Mouse (Mus musculus) cerebellum, adult 2 months (tissue): ENCODE measurements at regions not wholly inside any gene's neighbourhood (a gene's known extent, or its start where the extent isn't known, plus 50 kb on each side); places are given as distances from the start of the nearest gene placed in this dataset.
A peak's percentile ranks its signal among the peaks of the same experiment; 100 is the strongest.

ENCODE experiments used
- DNase-seq, 2 experiments: peaks; one replicate each; pipeline ENCODE4 v3.0.0; 2021
- H3K27ac ChIP-seq: fragments of 200-500 bp; 2 replicates; pipeline ENCODE4 v1.5.1; 2012; ENCODE audit warnings: low read length, control low read depth, inconsistent platforms; ENCODE audit not compliant: insufficient read depth
- H3K27me3 ChIP-seq: fragments of 200-500 bp; 2 replicates; pipeline ENCODE4 v1.6.1; 2012; ENCODE audit warnings: inconsistent platforms, mild to moderate bottlenecking, low read length, moderate library complexity; ENCODE audit not compliant: control insufficient read depth, insufficient read depth
- H3K4me1 ChIP-seq: fragments of 200-500 bp; 2 replicates; pipeline ENCODE4 v1.6.1; 2011; ENCODE audit warnings: low read length; ENCODE audit not compliant: control insufficient read depth, insufficient read depth
- H3K4me3 ChIP-seq: fragments of 200-500 bp; replicated peaks from 2 replicates; pipeline ENCODE3; 2011; ENCODE audit warnings: mild to moderate bottlenecking, low read depth, low read length, control low read depth; ENCODE audit not compliant: insufficient read depth
- CTCF ChIP-seq: fragments of 200-500 bp; IDR thresholded peaks from 2 replicates; pipeline ENCODE4 v1.5.1; 2011; ENCODE audit warnings: low read depth, mild to moderate bottlenecking, control low read depth, low read length, moderate library complexity, borderline replicate concordance; ENCODE audit not compliant: insufficient read depth
- POLR2A ChIP-seq: fragments of 200-500 bp; IDR thresholded peaks from 2 replicates; pipeline ENCODE4 v1.6.1; 2011; ENCODE audit warnings: low read length, control low read depth, borderline replicate concordance; ENCODE audit not compliant: insufficient read depth
- WGBS: fragments of 180-500 bp; shearing (Covaris S2); methylation state at CpG from one replicate; pipeline ENCODE4 v1.1.7; 2018; 5-methylcytosine and 5-hydroxymethylcytosine counted together

DNA sequence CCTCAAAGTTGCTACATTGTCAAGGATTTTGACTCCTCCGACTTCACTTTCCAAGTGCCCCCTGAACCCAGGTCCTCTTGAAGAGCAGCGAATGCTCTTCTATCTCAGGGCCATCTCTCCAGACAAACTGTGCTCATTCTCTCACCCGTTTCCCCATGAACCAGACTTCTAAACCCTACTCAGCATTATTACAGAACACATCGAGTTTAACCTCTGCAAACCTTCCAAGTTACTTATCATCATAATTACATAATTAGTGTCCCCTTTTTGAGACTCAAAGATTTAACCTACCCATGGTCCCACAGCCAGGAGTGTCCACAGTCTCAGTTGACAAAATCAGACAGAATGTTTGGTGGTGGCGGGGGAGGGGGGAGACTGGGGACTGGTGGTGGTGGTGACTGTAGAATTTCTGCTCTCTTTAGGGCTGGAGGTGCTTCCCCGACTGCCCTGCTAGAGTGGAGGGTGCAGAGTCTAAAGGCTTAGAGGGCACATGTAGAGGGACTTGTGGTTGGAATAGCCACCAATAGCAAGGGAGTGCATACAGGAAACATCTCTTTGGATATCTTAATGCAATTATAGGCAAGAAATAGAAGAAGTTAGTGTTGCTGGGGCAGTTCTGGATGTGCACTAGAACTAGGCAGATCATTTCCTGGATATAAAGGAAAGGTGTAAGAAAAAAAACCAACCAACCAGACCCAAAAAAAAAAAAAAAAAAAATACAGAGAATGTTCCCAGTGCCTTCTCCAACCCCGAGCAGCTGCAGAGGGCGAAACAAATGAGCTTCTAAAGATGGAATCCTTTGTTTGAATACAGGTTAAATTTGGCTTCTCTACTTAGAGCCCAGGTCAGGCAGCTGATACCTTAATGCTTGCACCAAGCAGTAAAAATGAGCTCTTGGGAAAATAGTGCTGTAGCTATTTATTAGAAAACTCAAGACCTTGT lies 96.4 kb upstream of the Fut8 start:
- Histone ChIP-seq H3K27ac (no peak overlapping the region), H3K27me3 (no peaks in the 10 kb centered on the region), H3K4me1 (peaks cover 5% of the 10 kb centered on the region; the same call in 1 of the 2 replicates), H3K4me3 (no peak overlapping the region)
- DNase-seq: no peak
- WGBS: 92% methylated on average over 8 of the region's 8 CpGs
- no peak for TF ChIP-seq POLR2A
- TF ChIP-seq CTCF: no peak

DNA sequence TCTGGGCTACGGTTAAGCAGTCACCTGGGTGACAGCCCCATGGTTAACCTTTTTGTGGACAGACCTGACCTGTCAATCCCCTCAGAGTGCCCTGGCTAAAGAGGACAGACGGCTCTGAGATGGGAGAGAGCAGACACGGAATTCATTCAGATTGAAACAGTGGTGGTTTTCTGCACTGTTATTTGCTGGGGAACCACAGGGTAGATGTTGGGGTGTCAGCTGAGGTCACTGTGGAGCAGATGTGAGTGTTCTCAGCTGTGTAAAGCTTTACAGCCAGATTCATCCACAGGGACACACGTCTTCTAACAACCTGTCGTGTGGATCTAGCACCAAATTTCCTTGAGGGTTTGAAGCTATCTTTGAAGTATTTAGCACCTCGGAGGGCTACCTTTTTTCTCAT lies 97.3 kb upstream of the Fut8 start:
- Histone ChIP-seq H3K27me3 (no peaks in the 10 kb centered on the region), H3K4me1 (peaks cover 5% of the 10 kb centered on the region; the same call in 1 of the 2 replicates), H3K4me3 (no peak overlapping the region), H3K27ac (no peak overlapping the region)
- DNase-seq: no peak
- TF ChIP-seq POLR2A (no peak), CTCF (no peak)
- WGBS: 85% methylated on average over 6 of the region's 6 CpGs

DNA sequence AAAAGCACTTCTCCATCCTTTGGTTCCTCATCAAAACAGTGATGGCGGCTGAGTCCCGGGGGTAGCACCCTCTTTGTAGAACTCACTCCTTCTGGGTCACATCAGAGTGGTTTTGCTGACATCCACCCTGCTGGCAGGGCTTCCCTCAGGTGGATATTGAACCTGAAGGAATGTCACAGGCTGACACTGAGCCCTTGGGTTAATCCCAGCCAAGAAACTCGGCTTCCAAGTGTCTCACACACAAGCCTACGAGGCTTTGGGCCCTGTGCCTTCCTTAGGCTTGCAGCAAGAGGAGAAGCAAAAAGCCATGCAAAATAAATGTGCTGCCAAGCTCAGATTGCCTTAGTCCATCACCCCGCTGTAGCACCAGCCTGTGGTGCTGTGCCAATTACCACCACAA lies 97.8 kb upstream of the Fut8 start:
- peaks cover 5% of the 10 kb centered on the region; the same call in 1 of the 2 replicates for H3K4me1 ChIP-seq
- 57% methylated on average over 5 of the region's 5 CpGs for WGBS
- H3K4me3 ChIP-seq: no peak overlapping the region
- no peak overlapping the region for H3K27ac ChIP-seq
- TF ChIP-seq POLR2A (no peak), CTCF (no peak)
- peak in 1 of 2 experiments; percentile 8 for DNase-seq
- no peaks in the 10 kb centered on the region for H3K27me3 ChIP-seq

DNA sequence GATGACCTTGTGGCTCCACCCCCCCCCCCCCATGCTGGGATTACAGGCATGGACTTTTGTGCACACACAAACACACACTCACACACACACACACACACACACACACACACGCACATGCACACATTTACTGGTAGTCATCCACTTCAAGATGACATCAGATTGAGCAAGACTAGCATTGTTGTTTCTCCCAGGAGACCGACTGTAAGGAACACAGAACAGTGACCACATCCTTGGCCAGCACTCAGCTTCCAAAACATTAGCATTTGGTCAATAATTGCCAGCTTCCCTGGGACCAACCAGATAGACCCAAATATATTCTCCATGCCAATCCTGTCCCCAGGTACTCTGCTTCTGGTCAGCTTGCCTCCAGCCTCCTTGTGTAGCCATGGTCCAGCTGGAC lies 98.2 kb upstream of the Fut8 start:
- TF ChIP-seq CTCF (no peak), POLR2A (no peak)
- Histone ChIP-seq H3K4me1 (peaks cover 5% of the 10 kb centered on the region; the same call in 1 of the 2 replicates), H3K27ac (no peak overlapping the region), H3K27me3 (no peaks in the 10 kb centered on the region), H3K4me3 (no peak overlapping the region)
- WGBS: 63% methylated on average over 2 of the region's 2 CpGs
- DNase-seq: no peak

DNA sequence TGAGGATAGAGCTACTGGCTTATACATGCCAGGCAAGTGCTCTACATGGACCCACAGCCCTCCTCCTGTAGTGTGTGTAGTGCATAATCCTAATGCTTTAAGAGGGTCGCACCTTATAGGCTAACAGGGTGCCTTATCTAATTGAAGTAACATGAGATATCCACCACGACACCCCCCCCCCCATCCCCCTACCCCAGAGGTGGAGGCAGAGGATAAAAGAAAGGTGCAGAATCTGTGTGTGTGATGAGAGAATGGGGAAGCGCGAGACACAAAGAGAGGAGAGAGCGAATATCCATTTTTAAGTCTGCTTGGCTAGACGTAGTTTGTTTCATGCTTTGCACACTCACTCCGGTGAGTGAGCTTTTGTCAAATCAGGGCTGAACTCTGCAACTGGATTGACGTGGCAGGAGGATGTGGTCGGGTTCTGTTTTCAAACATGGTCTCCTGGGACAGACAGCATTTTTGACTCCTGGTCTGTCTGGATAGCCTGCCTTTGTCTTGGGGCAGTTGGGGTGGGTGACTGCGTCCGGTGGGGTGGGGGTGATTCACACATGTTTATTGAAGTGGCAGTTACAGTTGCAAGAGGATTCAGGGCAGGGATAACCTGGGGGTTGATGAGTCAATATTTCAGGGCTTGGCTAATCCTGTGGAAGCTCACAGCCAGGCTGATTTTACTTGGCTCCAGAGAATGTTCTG lies 99.3 kb upstream of the Fut8 start:
- no peak for TF ChIP-seq CTCF
- no peak for TF ChIP-seq POLR2A
- DNase-seq: no peak
- WGBS: 93% methylated on average over 11 of the region's 11 CpGs

DNA sequence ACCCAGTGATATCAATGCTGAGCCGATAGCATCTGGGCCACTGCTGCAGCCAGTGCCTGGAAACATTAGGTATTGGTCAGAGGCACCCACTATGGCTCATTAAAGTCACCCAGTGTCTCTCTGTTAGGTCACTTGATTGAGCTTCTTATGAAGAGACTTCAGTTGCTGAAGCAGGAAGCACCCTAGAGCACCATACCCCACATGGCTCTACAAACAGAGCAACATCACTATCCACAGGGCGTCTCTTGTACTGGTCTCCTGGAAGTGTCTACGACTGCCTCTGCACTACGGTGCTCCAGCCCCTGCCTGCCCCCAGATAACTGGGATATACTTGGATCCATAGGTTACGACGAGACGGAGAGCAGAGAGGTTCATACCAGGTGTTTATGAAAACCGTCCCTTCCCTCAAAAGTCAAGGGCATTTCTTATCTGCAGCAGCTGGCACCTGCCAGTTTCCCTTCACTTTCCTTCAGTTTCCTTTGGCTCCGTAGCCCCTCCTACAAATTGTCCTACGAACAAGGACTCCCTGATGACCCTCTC lies 100.6 kb upstream of the Fut8 start:
- Histone ChIP-seq H3K4me1 (peaks cover 5% of the 10 kb centered on the region; the same call in 1 of the 2 replicates), H3K27me3 (no peaks in the 10 kb centered on the region), H3K27ac (no peak overlapping the region), H3K4me3 (no peak overlapping the region)
- 94% methylated on average over 10 of the region's 10 CpGs for WGBS
- DNase-seq: no peak
- no peak for TF ChIP-seq POLR2A
- TF ChIP-seq CTCF: no peak

More for the DNA sequence above, 99.3 kb upstream of the Fut8 start:
- Histone ChIP-seq H3K4me3 (no peak overlapping the region), H3K27me3 (no peaks in the 10 kb centered on the region), H3K4me1 (peaks cover 5% of the 10 kb centered on the region; the same call in 1 of the 2 replicates), H3K27ac (no peak overlapping the region)

DNA sequence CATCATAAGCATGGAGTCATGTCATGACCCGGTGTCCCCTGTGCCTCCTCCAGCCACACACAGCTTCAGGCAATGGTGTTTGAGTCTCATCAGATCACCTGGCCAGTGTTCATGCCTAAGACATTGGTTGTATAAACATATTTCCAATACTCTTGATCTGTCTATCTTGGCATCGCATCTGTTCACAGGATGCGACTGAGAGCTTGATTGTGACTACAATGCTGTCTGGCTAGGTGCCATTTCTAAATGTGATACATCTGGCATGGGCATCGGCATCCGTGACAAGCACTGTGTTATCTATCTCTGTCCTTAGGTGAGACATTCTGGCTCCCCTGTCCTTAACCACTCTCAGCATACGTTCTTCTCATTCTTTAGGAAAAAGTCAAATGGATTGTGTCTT lies 102.3 kb upstream of the Fut8 start:
- Histone ChIP-seq H3K27me3 (no peaks in the 10 kb centered on the region), H3K4me1 (peaks cover 8% of the 10 kb centered on the region), H3K4me3 (no peak overlapping the region), H3K27ac (no peak overlapping the region)
- 80% methylated on average over 6 of the region's 6 CpGs for WGBS
- no peak for DNase-seq
- TF ChIP-seq CTCF: no peak
- no peak for TF ChIP-seq POLR2A
